ENCODE assay signal across 8 mouse cellular contexts in genomic region chr10:80179068-80180051, GRCm38 (mm10). TPM values are rescaled to one million over a fixed set of nuclear protein-coding genes. Genes with fewer than 3 reads are reported as not detected.
A peak's percentile ranks its signal among the peaks of the same experiment; 100 is the strongest.
DNase-seq lines count a peak whose midpoint lies in the region; ATAC-seq and TF ChIP-seq lines count a peak whose summit lies in the region.

Gene Efna2, plus strand, starts transcription at chr10:80179482.

- peak within 1 kb of the TSS; percentile 85 for H3K9ac ChIP-seq in heart, embryonic 14.5 days (ENCODE audit: low read length)
- peak within 1 kb of the TSS; percentile 88 for H3K9ac ChIP-seq in neural tube, embryonic 12.5 days

- peak within 1 kb of the TSS; percentile 73 for H3K4me2 ChIP-seq in heart, embryonic 14.5 days (ENCODE audit: low read length)
- peak within 1 kb of the TSS; percentile 90 for H3K4me2 ChIP-seq in neural tube, embryonic 12.5 days (replicated peaks)

- DNase-seq in heart, embryonic 10.5 days (ENCODE audit: low spot score): no peak
- DNase-seq in heart, adult 8-10 months (ENCODE audit: low spot score): no peak
- peak; percentile 70 for DNase-seq in cerebellum, adult 9-11 months
- DNase-seq in left cerebral cortex, postnatal 4 days: peak; percentile 63
- no peak for DNase-seq in frontal cortex, postnatal 14 days (ENCODE audit: low spot score in 2 of 2)

- H3K9me3 ChIP-seq in heart, embryonic 10.5 days: no peaks in the 10 kb centered on the region
- no peaks in the 10 kb centered on the region for H3K9me3 ChIP-seq in E14TG2a.4 (ENCODE audit: low read length)
- H3K9me3 ChIP-seq in heart, embryonic 14.5 days (ENCODE audit: control insufficient read depth, low read length): no peaks in the 10 kb centered on the region
- H3K9me3 ChIP-seq in neural tube, embryonic 12.5 days: no peaks in the 10 kb centered on the region

- ATAC-seq in heart, embryonic 14.5 days (ENCODE audit: insufficient number of reproducible peaks, insufficient read depth, low FRiP score, low read depth): peak; percentile 50
- ATAC-seq in neural tube, embryonic 12.5 days (ENCODE audit: low FRiP score, low read depth): peak; percentile 70

- H3K4me3 ChIP-seq in heart, embryonic 10.5 days: peak within 1 kb of the TSS; percentile 81
- H3K4me3 ChIP-seq in E14TG2a.4 (replicated peaks; ENCODE audit: low read length): peak within 1 kb of the TSS; percentile 82
- H3K4me3 ChIP-seq in heart, embryonic 14.5 days (ENCODE audit: control insufficient read depth in 1 of 2, insufficient read depth in 1 of 2, low read depth in 1 of 2, low read length in 2 of 2): peak within 1 kb of the TSS; percentile 58 to 82
- H3K4me3 ChIP-seq in neural tube, embryonic 12.5 days: peak within 1 kb of the TSS; percentile 76

- TF ChIP-seq CTCF in E14TG2a.4 (conservative IDR thresholded peaks at IDR 0.05; ENCODE audit: low read length): no peak

- peaks cover 22% of the 10 kb centered on the region for H3K27me3 ChIP-seq in heart, embryonic 10.5 days (ENCODE audit: insufficient read depth, poor library complexity, severe bottlenecking)
- H3K27me3 ChIP-seq in E14TG2a.4 (ENCODE audit: insufficient read depth, low read length): peaks cover 58% of the 10 kb centered on the region
- H3K27me3 ChIP-seq in heart, embryonic 14.5 days (ENCODE audit: control insufficient read depth, insufficient read depth, low read length): 0 out of 2 replicates have a peak, but pooled peaks cover 3% of the 10 kb centered on the region
- no peaks in the 10 kb centered on the region for H3K27me3 ChIP-seq in neural tube, embryonic 12.5 days (replicated peaks)

- peaks cover 60% of the 10 kb centered on the region for H3K4me1 ChIP-seq in heart, embryonic 10.5 days
- H3K4me1 ChIP-seq in E14TG2a.4 (replicated peaks; ENCODE audit: low read depth, low read length): peaks cover 44% of the 10 kb centered on the region
- peaks cover 12 to 19% of the 10 kb centered on the region in 2 experiments for H3K4me1 ChIP-seq in heart, embryonic 14.5 days (ENCODE audit: control insufficient read depth in 2 of 2, insufficient read depth in 2 of 2, low read length in 2 of 2)
- peaks cover 31% of the 10 kb centered on the region for H3K4me1 ChIP-seq in neural tube, embryonic 12.5 days

- intact Hi-C loops in left cerebral cortex, postnatal 4 days (cut with DNase I): no loop called here

- peaks cover 16% of the 10 kb centered on the region for H3K36me3 ChIP-seq in heart, embryonic 10.5 days
- peaks cover 15% of the 10 kb centered on the region; the same call in 1 of the 2 replicates for H3K36me3 ChIP-seq in E14TG2a.4 (ENCODE audit: insufficient read depth, low read length)
- H3K36me3 ChIP-seq in heart, embryonic 14.5 days (ENCODE audit: control insufficient read depth, insufficient read depth, low read length): no peaks in the 10 kb centered on the region
- H3K36me3 ChIP-seq in neural tube, embryonic 12.5 days: peaks cover 11% of the 10 kb centered on the region

- H3K27ac ChIP-seq in heart, embryonic 10.5 days: peak within 1 kb of the TSS; percentile 93
- H3K27ac ChIP-seq in heart, embryonic 14.5 days (replicated peaks in 1 of 2; ENCODE audit: control insufficient read depth in 1 of 2, insufficient read depth in 1 of 2, low read depth in 2 of 2, low read length in 2 of 2): peak within 1 kb of the TSS; percentile 30 to 55
- peak within 1 kb of the TSS; percentile 53 for H3K27ac ChIP-seq in neural tube, embryonic 12.5 days

- 8% methylated on average over 92 of the region's 106 CpGs for WGBS in heart, embryonic 10.5 days
- WGBS in heart, embryonic 14.5 days: 1% methylated on average over 97 of the region's 106 CpGs
- WGBS in neural tube, embryonic 12.5 days: 2% methylated on average over 90 of the region's 106 CpGs

RNA-seq across cellular contexts. Expression of gene Efna2, which starts in this region (rescaled TPM):
- polyA plus RNA-seq in heart, embryonic 10.5 days (2016; fragmentation: Nextera tagmentation; extraction: Ambion mirVana): 14.9 and 20.6 TPM in 2 replicates
- total RNA-seq in heart, adult 8-10 months (2022): 1 to 10 TPM in 3 of 4 experiments, under 1 TPM in 1; 0.78 to 1.2 (median 1.1) TPM
- 8.4 and 10.1 TPM in 2 replicates for polyA plus RNA-seq in heart, embryonic 14.5 days (2014; fragmentation: Nextera tagmentation; extraction: Ambion mirVana)
- total RNA-seq in left cerebral cortex, postnatal 4 days (2021): 10 to 100 TPM; 25.5 to 28.6 TPM
- polyA plus RNA-seq in neural tube, embryonic 12.5 days (2016; fragmentation: Nextera tagmentation; extraction: Ambion mirVana): 47.9 and 48.0 TPM in 2 replicates

Comparison
In these comparisons a context has a peak if more than half of its experiments do, and no peak if none do; other contexts are left out.
1. RNA of gene Efna2 (total RNA-seq): 25.5 to 28.6 TPM in left cerebral cortex, postnatal 4 days; 0.78 to 1.2 TPM in heart, adult 8-10 months; every median in the first group is over 10 times any median in the second.
2. DNase-seq: peak in cerebellum, adult 9-11 months (single experiment) and left cerebral cortex, postnatal 4 days (single experiment); none in heart, embryonic 10.5 days (single experiment), heart, adult 8-10 months (single experiment) and frontal cortex, postnatal 14 days (0 of 2).
3. H3K27ac ChIP-seq: peak in every context shown above with its lines; median percentile 93 in heart, embryonic 10.5 days; 53 in neural tube, embryonic 12.5 days; 42 in heart, embryonic 14.5 days.
4. Peak in every context shown above with its lines, with median percentiles within 50 percentile points of each other: H3K4me3 ChIP-seq.